Mouse (Mus musculus) liver, adult 2 months (tissue): ENCODE measurements at regions not wholly inside any gene's neighbourhood (a gene's known extent, or its start where the extent isn't known, plus 50 kb on each side); places are given as distances from the start of the nearest gene placed in this dataset.

Experiments
- CTCF ChIP-seq: fragments of 200-500 bp; IDR thresholded peaks from 2 replicates; pipeline ENCODE4 v1.5.1; 2011; ENCODE audit warnings: low read depth, low read length, control low read depth
- POLR2A ChIP-seq: fragments of 200-500 bp; IDR thresholded peaks from 2 replicates; pipeline ENCODE4 v1.6.1; 2011; ENCODE audit warnings: low read length, control low read depth; ENCODE audit not compliant: insufficient read depth; ENCODE audit errors: extremely low read depth

GRCm38 (mm10) chr16:76454741-76455465 is 81.3 kb upstream of the Nrip1 start:
- TF ChIP-seq POLR2A: no peak
- no peak for TF ChIP-seq CTCF
